Mouse (Mus musculus): Measurements from ENCODE around the gene Msh3.

- no peak for TF ChIP-seq POLR2A (IDR thresholded peaks at IDR 0.05; ENCODE audit: control insufficient read depth, low read depth, low read length)
- TF ChIP-seq CTCF (IDR thresholded peaks at IDR 0.05; ENCODE audit: control insufficient read depth, insufficient read depth, insufficient replicate concordance, low read depth, low read length) = no peak
These were observed 47.3 kb upstream of the Msh3 start for GRCm38 (mm10) chr13:92402063-92402462.

All from testis, adult 2 months (tissue).